Mouse (Mus musculus) limb, embryonic 15.5 days (tissue): ENCODE results near the gene Arhgap19. TPM values are rescaled to one million over a fixed set of nuclear protein-coding genes. Genes with fewer than 3 reads are reported as not detected.
A peak's percentile ranks its signal among the peaks of the same experiment; 100 is the strongest.

ENCODE experiments used
- ATAC-seq: fragments of 200-750 bp; cut with Nextera tagmentation; 2 replicates; pipeline ENCODE4 v1.8.0; 2017; ENCODE audit warnings: low read depth, moderate TSS enrichment; ENCODE audit not compliant: insufficient number of reproducible peaks, low FRiP score, low TSS enrichment
- H3K27ac ChIP-seq: fragments of 300-500 bp; sonication (generic); 2 replicates; pipeline ENCODE4 v1.5.1; 2015; ENCODE audit warnings: moderate library complexity, mild to moderate bottlenecking, inconsistent platforms
- H3K27me3 ChIP-seq: fragments of 300-500 bp; sonication (generic); 2 replicates; pipeline ENCODE4 v1.6.1; 2015; ENCODE audit warnings: inconsistent platforms
- H3K36me3 ChIP-seq: fragments of 300-500 bp; sonication (generic); 2 replicates; pipeline ENCODE4 v1.6.1; 2015; ENCODE audit warnings: inconsistent platforms
- H3K4me1 ChIP-seq: fragments of 300-500 bp; sonication (generic); 2 replicates; pipeline ENCODE4 v1.6.1; 2015; ENCODE audit warnings: inconsistent platforms
- H3K4me2 ChIP-seq: fragments of 300-500 bp; sonication (generic); 2 replicates; pipeline ENCODE4 v1.6.1; 2015; ENCODE audit warnings: mild to moderate bottlenecking, inconsistent platforms
- H3K4me3 ChIP-seq: fragments of 300-500 bp; sonication (generic); 2 replicates; pipeline ENCODE4 v1.5.1; 2015; ENCODE audit warnings: mild to moderate bottlenecking, inconsistent platforms
- H3K9ac ChIP-seq: fragments of 300-500 bp; sonication (generic); 2 replicates; pipeline ENCODE4 v1.6.1; 2015; ENCODE audit warnings: inconsistent platforms
- H3K9me3 ChIP-seq: fragments of 300-500 bp; sonication (generic); 2 replicates; pipeline ENCODE4 v1.6.1; 2016; ENCODE audit warnings: inconsistent platforms
- WGBS: fragments of 180-500 bp; shearing (Covaris S2); methylation state at CpG from one replicate; pipeline ENCODE4 v1.1.7; 2015; 5-methylcytosine and 5-hydroxymethylcytosine counted together
- polyA plus RNA-seq: library from polyadenylated mRNA; unstranded; fragments of >200 nt; fragmentation: Nextera tagmentation; extraction: Ambion mirVana; gene quantifications from 2 replicates; pipeline ENCODE4 v1.2.1, GENCODE M21; 2015

Gene Arhgap19
- polyA plus RNA-seq, 1 experiment from 2014 or later: 16.2 TPM

GRCm38 (mm10) chr19:41841105-41841750, 39.4 kb upstream of the Arhgap19 start:
- no peak overlapping the region for H3K27ac ChIP-seq
- no peaks in the 10 kb centered on the region for H3K9me3 ChIP-seq
- no peaks in the 10 kb centered on the region for H3K36me3 ChIP-seq
- H3K4me2 ChIP-seq: no peak overlapping the region
- peaks cover 2% of the 10 kb centered on the region; the same call in 1 of the 2 replicates for H3K4me1 ChIP-seq
- WGBS: 76% methylated on average over 7 of the region's 7 CpGs
- no peak overlapping the region for H3K4me3 ChIP-seq
- no peak overlapping the region for H3K9ac ChIP-seq
- peaks cover 11% of the 10 kb centered on the region; the same call in 1 of the 2 replicates for H3K27me3 ChIP-seq
- no peak for ATAC-seq

DNA sequence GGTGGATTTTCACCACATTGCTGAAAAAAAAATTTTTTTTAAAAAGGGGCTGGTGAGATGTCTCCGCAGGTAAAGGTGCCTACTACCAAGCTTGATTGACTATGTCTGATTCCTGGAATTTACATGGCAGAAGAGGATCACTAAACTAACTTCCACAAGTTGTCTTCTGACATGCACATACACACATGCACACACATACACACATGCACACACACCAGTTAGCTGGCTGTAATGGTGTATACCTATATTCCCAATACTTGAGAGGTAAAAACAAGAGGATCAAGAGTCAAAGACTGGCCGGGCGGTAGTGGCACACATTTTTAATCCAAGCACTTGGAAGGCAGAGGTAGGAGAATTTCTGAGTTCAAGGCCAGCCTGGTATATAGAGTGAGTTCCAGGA, 37.8 kb upstream of the Arhgap19 start:
- no peak overlapping the region for H3K4me2 ChIP-seq
- WGBS: 92% methylated on average over 3 of the region's 3 CpGs

DNA sequence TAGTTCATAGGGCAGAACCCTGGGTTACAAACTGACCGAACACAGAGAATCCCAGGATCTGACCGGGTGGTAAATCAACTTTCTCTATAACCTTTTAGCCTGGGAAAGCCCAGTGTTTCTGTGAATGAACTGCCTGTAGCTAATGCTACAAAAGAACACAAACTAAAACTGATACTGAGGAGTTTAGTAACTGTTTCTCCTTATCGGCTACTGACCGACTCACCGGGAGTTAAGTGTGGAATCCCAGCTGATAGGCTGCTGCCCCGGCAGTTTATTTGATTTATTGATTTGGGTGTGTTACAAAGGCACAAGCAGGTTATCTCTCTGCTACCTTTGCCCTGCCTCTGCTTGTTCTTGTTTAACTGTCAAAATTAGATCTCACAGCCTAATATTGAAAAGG, 37.0 kb upstream of the Arhgap19 start:
- Histone ChIP-seq H3K9ac (no peak overlapping the region), H3K4me3 (no peak overlapping the region), H3K9me3 (no peaks in the 10 kb centered on the region), H3K4me1 (no peaks in the 10 kb centered on the region), H3K27ac (no peak overlapping the region), H3K4me2 (no peak overlapping the region), H3K27me3 (peaks cover 9% of the 10 kb centered on the region), H3K36me3 (no peaks in the 10 kb centered on the region)
- WGBS: 39% methylated on average over 6 of the region's 6 CpGs
- ATAC-seq: no peak

More for the DNA sequence above, 37.8 kb upstream of the Arhgap19 start:
- Histone ChIP-seq H3K9me3 (no peaks in the 10 kb centered on the region), H3K9ac (no peak overlapping the region), H3K27ac (no peak overlapping the region), H3K4me3 (no peak overlapping the region), H3K4me1 (no peaks in the 10 kb centered on the region), H3K36me3 (no peaks in the 10 kb centered on the region), H3K27me3 (peaks cover 9% of the 10 kb centered on the region; the same call in 1 of the 2 replicates)
- no peak for ATAC-seq

- Histone ChIP-seq H3K27ac (no peak overlapping the region), H3K4me1 (no peaks in the 10 kb centered on the region), H3K27me3 (peaks cover 19% of the 10 kb centered on the region), H3K36me3 (no peaks in the 10 kb centered on the region), H3K4me2 (no peak overlapping the region), H3K9me3 (no peaks in the 10 kb centered on the region), H3K4me3 (no peak overlapping the region), H3K9ac (no peak overlapping the region)
- 37% methylated on average over 4 of the region's 4 CpGs for WGBS
- ATAC-seq: no peak
Measured at GRCm38 (mm10) chr19:41837917-41838261, 36.0 kb upstream of the Arhgap19 start.

DNA sequence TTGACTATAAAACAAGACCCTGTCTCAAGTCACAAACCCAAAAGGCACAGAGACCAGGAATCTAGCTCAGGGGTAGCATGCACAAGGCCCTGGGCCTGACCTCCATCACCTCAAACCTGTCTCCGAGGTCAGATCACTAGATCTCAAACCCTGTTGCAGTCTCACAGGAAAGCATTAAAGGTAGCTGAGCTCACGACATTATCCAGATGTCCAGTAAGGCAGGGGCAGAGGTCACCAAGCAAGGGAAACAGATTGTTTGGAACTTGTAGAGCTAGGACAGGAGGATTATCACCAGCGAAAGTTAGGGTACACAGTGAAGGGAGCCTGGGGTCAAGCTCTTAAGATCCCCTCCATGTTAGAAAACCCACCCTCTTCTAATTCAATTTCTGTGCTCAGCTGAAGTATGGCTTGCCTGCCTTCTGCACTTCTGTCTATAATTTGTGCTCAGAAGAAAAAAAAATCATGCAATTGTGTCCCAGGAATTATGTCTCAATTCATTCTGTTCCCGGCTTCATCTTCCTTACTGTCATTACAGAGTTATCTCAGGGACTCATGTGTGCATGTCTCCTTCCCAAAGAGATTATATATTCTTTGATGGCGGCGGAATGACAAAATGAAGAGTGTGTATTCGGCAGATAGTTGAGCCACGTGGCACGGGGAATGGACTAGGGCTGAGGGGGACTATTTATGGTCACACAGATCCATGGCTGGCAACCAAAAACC, 35.5 kb upstream of the Arhgap19 start:
- Histone ChIP-seq H3K36me3 (no peaks in the 10 kb centered on the region), H3K4me1 (no peaks in the 10 kb centered on the region), H3K4me2 (no peak overlapping the region), H3K9ac (no peak overlapping the region), H3K9me3 (no peaks in the 10 kb centered on the region), H3K27me3 (peaks cover 24% of the 10 kb centered on the region), H3K4me3 (no peak overlapping the region), H3K27ac (no peak overlapping the region)
- ATAC-seq: no peak
- WGBS: 48% methylated on average over 9 of the region's 9 CpGs

DNA sequence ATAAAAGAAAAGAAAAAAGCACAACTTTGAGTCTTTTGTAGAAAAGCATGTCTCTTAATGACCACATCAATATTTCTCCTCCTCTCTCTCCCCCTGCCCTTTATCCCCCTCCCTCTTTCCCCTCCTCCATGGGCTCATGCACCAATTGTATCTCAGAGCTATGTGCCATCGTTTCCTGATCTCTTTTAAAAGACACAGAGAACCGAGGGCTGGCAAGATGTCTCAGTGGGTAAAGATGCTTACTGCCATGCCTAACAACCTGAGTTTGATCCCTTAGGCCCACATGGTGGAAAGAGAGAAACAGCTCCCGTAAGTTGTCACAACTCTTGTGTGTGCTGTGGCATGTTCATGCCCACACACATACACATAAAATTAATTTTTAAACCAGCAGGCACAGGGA, 34.9 kb upstream of the Arhgap19 start:
- peaks cover 29% of the 10 kb centered on the region for H3K27me3 ChIP-seq
- H3K9me3 ChIP-seq: no peaks in the 10 kb centered on the region
- H3K4me1 ChIP-seq: peaks cover 4% of the 10 kb centered on the region
- H3K4me3 ChIP-seq: no peak overlapping the region
- 51% methylated on average over 3 of the region's 3 CpGs for WGBS
- H3K36me3 ChIP-seq: no peaks in the 10 kb centered on the region
- no peak overlapping the region for H3K4me2 ChIP-seq
- no peak for ATAC-seq
- no peak overlapping the region for H3K27ac ChIP-seq
- no peak overlapping the region for H3K9ac ChIP-seq

- 2% methylated on average over 6 of the region's 6 CpGs for WGBS
Measured at GRCm38 (mm10) chr19:41835816-41836215, 34.0 kb upstream of the Arhgap19 start.

GRCm38 (mm10) chr19:41835407-41835806, 33.6 kb upstream of the Arhgap19 start:
- no peaks in the 10 kb centered on the region for H3K9me3 ChIP-seq
- no peak overlapping the region for H3K4me3 ChIP-seq
- 61% methylated on average over 6 of the region's 6 CpGs for WGBS
- H3K27ac ChIP-seq: no peak overlapping the region
- H3K36me3 ChIP-seq: no peaks in the 10 kb centered on the region
- ATAC-seq: no peak
- peaks cover 17% of the 10 kb centered on the region for H3K4me1 ChIP-seq
- no peak overlapping the region for H3K9ac ChIP-seq
- peaks cover 42% of the 10 kb centered on the region for H3K27me3 ChIP-seq
- no peak overlapping the region for H3K4me2 ChIP-seq

More at GRCm38 (mm10) chr19:41835816-41836215, 34.0 kb upstream of the Arhgap19 start:
- H3K36me3 ChIP-seq: no peaks in the 10 kb centered on the region
- no peak overlapping the region for H3K4me2 ChIP-seq
- no peak overlapping the region for H3K4me3 ChIP-seq
- H3K9ac ChIP-seq: no peak overlapping the region
- no peak overlapping the region for H3K27ac ChIP-seq
- no peaks in the 10 kb centered on the region for H3K9me3 ChIP-seq
- H3K4me1 ChIP-seq: peaks cover 13% of the 10 kb centered on the region
- no peak for ATAC-seq
- H3K27me3 ChIP-seq: peaks cover 38% of the 10 kb centered on the region

DNA sequence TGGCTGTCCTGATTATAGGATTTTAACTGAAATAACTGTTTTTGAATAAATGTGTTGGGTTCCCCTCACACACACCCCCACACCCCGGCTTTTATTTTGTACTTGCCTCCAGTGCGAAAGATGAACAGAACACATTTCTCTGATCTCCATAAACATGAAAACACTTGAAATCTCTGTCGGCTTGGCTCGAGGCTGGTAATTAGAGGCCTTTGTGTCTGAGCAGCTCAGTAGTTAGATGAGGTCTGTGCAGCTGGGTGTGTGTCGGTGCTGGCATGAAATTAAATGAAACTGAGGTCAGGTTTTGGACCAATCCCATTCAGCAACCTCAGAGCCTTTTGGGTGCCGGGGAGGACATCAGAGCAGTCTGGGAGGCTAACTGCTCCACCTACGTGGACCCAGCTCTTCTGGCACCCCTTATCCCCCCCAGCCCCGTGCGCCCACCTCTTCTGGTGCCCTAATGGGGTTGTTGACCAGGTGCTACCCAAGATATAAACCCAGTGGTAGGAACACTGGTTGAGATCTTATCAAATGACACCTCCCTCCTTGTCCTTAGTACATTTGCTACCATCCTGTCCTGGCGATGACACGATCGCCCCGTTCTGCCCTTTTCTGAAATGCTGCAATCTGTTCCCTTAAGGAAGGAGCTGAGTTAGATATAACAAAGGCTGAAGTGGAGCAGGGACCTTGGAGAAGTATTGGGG, 30.8 kb upstream of the Arhgap19 start:
- Histone ChIP-seq H3K4me1 (peaks cover 22% of the 10 kb centered on the region), H3K9ac (no peak overlapping the region), H3K9me3 (no peaks in the 10 kb centered on the region), H3K4me2 (no peak overlapping the region), H3K27ac (no peak overlapping the region), H3K27me3 (peaks cover 44% of the 10 kb centered on the region), H3K36me3 (no peaks in the 10 kb centered on the region), H3K4me3 (no peak overlapping the region)
- WGBS: 66% methylated on average over 13 of the region's 13 CpGs
- no peak for ATAC-seq

- ATAC-seq: no peak
- 12% methylated on average over 14 of the region's 14 CpGs for WGBS
- H3K9ac ChIP-seq: no peak overlapping the region
Measured at GRCm38 (mm10) chr19:41831718-41832391, 30.0 kb upstream of the Arhgap19 start.

DNA sequence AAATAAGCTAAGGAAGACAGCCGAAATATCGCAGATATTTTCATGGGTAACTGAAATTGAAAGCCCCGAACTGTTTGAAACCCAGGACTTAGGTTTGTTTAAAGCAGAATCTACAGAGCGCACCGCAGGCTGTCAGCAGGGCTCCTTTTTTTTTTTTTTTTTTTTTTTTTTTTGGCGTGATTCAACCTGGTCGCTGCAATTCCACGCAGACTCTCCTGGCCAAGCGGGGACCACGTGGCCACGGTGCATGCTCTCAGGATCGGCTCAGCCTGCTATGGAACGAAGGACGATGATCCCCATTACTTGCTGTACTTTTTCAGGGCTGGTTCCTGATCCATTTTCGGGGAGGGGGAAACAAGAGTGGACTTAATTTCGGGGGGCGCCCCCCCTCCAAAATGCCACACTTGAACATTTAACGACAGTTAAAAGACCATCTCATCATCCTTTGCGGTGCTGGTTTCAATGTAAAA, 29.3 kb upstream of the Arhgap19 start:
- under 1% methylated on average over 19 of the region's 19 CpGs for WGBS
- no peak overlapping the region for H3K27ac ChIP-seq
- peaks cover 40% of the 10 kb centered on the region for H3K27me3 ChIP-seq
- no peaks in the 10 kb centered on the region for H3K36me3 ChIP-seq
- peak overlapping the region; percentile 99 for H3K4me2 ChIP-seq
- peak overlapping the region; percentile 53; the same call in 1 of the 2 replicates for H3K9ac ChIP-seq
- no peaks in the 10 kb centered on the region for H3K9me3 ChIP-seq
- ATAC-seq: no peak
- peak overlapping the region; percentile 65 for H3K4me3 ChIP-seq
- H3K4me1 ChIP-seq: peaks cover 22% of the 10 kb centered on the region

More at GRCm38 (mm10) chr19:41831718-41832391, 30.0 kb upstream of the Arhgap19 start:
- Histone ChIP-seq H3K4me2 (peak overlapping the region; percentile 99), H3K4me3 (peak overlapping the region; percentile 65), H3K36me3 (no peaks in the 10 kb centered on the region), H3K27me3 (peaks cover 44% of the 10 kb centered on the region), H3K4me1 (peaks cover 22% of the 10 kb centered on the region), H3K27ac (no peak overlapping the region), H3K9me3 (no peaks in the 10 kb centered on the region)
